Mouse (Mus musculus): Measurements from ENCODE around the gene Slx4. TPM values are rescaled to one million over a fixed set of nuclear protein-coding genes. Genes with fewer than 3 reads are reported as not detected.

Gene Slx4
- polyA plus RNA-seq (2017; shearing (Covaris generic)) = 25.1 TPM

DNA sequence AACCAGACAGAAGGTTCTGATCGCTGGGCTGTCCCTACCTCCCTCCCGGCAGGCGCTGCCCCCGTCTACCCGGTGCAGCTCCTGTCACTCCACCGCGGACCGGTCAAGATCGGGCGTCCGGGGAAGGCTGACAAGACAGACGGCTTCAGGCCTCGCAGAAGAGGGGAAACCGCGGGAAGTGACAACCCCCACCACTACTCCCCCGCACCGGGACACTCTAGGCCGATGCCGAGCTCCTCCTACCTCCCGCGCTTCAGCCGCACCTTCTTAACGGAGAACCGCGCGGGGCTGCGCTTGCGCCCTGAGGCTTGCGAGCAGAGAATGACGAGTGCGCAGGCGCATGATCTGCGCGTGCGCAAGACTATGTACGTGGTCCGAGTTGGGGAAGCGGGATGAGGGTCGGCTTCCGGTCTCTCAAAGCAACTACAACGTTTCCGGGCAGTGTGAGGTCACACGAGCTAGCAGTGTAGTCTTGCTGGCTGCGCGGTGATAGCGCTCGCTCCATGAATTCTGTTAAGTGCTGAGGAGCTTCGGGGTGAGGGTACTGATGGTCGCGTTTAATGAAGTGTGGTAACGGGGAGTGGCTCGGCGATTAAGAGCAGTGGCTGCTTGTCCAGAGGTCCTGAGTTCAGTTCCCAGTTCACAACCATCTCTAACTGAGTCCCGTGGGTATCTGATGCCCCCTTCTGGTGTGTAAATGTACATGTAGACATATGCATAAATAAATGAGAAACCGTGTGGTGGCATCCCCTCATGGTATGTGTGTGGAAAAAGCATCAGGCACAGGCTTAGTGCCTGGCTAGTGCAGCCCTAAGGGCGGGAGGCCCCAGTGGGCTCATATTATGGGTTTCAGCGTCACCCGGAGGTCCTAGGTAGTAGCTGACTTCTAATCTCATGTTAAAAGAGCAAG is at the start of gene Slx4:
Gene Slx4 (minus strand): TSS at position 282 of the 910 bp plus-strand sequence.

DNA sequence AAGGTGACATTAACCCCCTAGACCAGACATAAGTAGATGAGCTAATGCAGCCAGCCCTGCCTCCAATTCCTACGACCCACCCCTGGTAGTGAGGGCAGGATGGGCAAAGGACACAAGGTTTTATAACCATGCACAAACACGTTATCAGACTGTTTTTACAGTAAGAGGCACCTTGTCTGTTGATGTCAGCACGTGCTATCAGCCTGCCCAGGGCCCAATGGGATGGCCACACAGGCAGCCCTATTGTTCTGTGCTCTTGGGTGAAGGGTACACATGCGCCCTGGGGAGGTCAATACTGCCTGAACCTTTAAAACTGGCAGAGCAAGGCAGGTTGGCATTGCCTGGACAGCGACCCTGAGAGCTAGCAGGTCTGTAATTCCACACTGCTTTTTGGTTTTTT is 33.2 kb upstream of the Slx4 start, which contains the start of gene Dnase1:
Gene Dnase1 (plus strand): TSS at position 136 of the 400 bp plus-strand sequence.

DNA sequence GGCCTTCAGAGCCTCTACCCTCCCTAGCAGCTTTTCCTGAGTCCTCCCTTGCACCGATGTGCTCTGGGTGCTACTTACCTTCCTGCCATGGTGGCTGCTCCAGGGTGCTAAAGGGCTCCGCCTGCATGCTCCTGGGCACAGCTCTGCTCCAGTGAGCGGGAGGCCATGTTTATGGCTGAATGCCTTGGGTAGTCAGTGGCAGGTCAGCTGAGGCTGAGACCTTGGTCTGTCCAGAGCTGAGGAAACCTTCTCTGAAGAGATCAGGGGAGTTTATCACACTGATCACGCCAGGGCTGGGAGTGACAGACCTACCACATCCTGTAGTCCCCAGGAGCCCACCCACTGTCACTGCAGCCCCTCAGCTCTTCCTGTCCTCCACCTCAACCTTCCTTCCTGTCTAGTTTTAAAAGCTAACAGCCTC is 27.3 kb downstream of the Slx4 start, which contains the start of gene Nlrc3:
Gene Nlrc3 (minus strand): TSS at position 382 of the 421 bp plus-strand sequence.

Other genes with a start within 250 kb of the Slx4 start
- gene Olfr15, start 172.9 kb downstream of the Slx4 start, polyA plus RNA-seq (2017; shearing (Covaris generic)) = not detected
- 0.26 TPM for gene Zfp174, start 156.5 kb downstream of the Slx4 start, polyA plus RNA-seq (2017; shearing (Covaris generic))
- gene Naa60, start 131.4 kb downstream of the Slx4 start, polyA plus RNA-seq (2017; shearing (Covaris generic)) = 77.2 TPM
- gene Zfp597, start 119.2 kb downstream of the Slx4 start, polyA plus RNA-seq (2017; shearing (Covaris generic)) = 7.0 TPM
- 1.6 TPM for gene Gm20695, start 119.1 kb downstream of the Slx4 start, polyA plus RNA-seq (2017; shearing (Covaris generic))
- gene 1700037C18Rik, start 95.1 kb downstream of the Slx4 start, polyA plus RNA-seq (2017; shearing (Covaris generic)) = 4.5 TPM
- gene Cluap1, start 95.0 kb downstream of the Slx4 start, polyA plus RNA-seq (2017; shearing (Covaris generic)) = 10.9 TPM
- gene Nlrc3, start 27.1 kb downstream of the Slx4 start, polyA plus RNA-seq (2017; shearing (Covaris generic)) = 39.2 TPM
- gene Dnase1, start 33.2 kb upstream of the Slx4 start, polyA plus RNA-seq (2017; shearing (Covaris generic)) = 4.2 TPM
- 47.7 TPM for gene Trap1, start 74.1 kb upstream of the Slx4 start, polyA plus RNA-seq (2017; shearing (Covaris generic))
- gene Crebbp, start 210.2 kb upstream of the Slx4 start, polyA plus RNA-seq (2017; shearing (Covaris generic)) = 31.8 TPM

Data from effector memory CD4-positive, alpha-beta T cell, adult 5 months (primary cell).